Mouse (Mus musculus) midbrain, embryonic 12.5 days (tissue): ENCODE results near the gene Smg6. TPM values are rescaled to one million over a fixed set of nuclear protein-coding genes. Genes with fewer than 3 reads are reported as not detected.

ENCODE experiments used
- ATAC-seq: fragments of 200-750 bp; cut with Nextera tagmentation; 2 replicates; pipeline ENCODE4 v1.8.0; 2017; ENCODE audit warnings: low read depth, moderate TSS enrichment, moderate library complexity; ENCODE audit not compliant: low FRiP score
- H3K27ac ChIP-seq: fragments of 300-500 bp; sonication (generic); replicated peaks from 2 replicates; pipeline ENCODE4 v1.5.1; 2016; ENCODE audit warnings: mild to moderate bottlenecking
- H3K27me3 ChIP-seq: fragments of 300-500 bp; sonication (generic); 2 replicates; pipeline ENCODE4 v1.6.1; 2016; ENCODE audit warnings: mild to moderate bottlenecking
- H3K36me3 ChIP-seq: fragments of 300-500 bp; sonication (generic); 2 replicates; pipeline ENCODE4 v1.6.1; 2016
- H3K4me1 ChIP-seq: fragments of 300-500 bp; sonication (generic); 2 replicates; pipeline ENCODE4 v1.6.1; 2016
- H3K4me2 ChIP-seq: fragments of 300-500 bp; sonication (generic); replicated peaks from 2 replicates; pipeline ENCODE4 v1.6.1; 2016; ENCODE audit warnings: mild to moderate bottlenecking, moderate library complexity
- H3K4me3 ChIP-seq: fragments of 300-500 bp; sonication (generic); 2 replicates; pipeline ENCODE4 v1.5.1; 2016; ENCODE audit warnings: mild to moderate bottlenecking
- H3K9ac ChIP-seq: fragments of 300-500 bp; sonication (generic); replicated peaks from 2 replicates; pipeline ENCODE4 v1.6.1; 2016; ENCODE audit warnings: mild to moderate bottlenecking, moderate library complexity
- H3K9me3 ChIP-seq: fragments of 300-500 bp; sonication (generic); 2 replicates; pipeline ENCODE4 v1.6.1; 2016; ENCODE audit warnings: mild to moderate bottlenecking
- WGBS: fragments of 180-500 bp; shearing (Covaris S2); methylation state at CpG from one replicate; pipeline ENCODE4 v1.1.7; 2016; 5-methylcytosine and 5-hydroxymethylcytosine counted together
- polyA plus RNA-seq: library from polyadenylated mRNA; unstranded; fragments of >200 nt; fragmentation: Nextera tagmentation; extraction: Ambion mirVana; gene quantifications from 2 replicates; pipeline ENCODE4 v1.2.1, GENCODE M21; 2016

Gene Smg6
- 22.6 and 25.8 TPM in 2 replicates for polyA plus RNA-seq

DNA sequence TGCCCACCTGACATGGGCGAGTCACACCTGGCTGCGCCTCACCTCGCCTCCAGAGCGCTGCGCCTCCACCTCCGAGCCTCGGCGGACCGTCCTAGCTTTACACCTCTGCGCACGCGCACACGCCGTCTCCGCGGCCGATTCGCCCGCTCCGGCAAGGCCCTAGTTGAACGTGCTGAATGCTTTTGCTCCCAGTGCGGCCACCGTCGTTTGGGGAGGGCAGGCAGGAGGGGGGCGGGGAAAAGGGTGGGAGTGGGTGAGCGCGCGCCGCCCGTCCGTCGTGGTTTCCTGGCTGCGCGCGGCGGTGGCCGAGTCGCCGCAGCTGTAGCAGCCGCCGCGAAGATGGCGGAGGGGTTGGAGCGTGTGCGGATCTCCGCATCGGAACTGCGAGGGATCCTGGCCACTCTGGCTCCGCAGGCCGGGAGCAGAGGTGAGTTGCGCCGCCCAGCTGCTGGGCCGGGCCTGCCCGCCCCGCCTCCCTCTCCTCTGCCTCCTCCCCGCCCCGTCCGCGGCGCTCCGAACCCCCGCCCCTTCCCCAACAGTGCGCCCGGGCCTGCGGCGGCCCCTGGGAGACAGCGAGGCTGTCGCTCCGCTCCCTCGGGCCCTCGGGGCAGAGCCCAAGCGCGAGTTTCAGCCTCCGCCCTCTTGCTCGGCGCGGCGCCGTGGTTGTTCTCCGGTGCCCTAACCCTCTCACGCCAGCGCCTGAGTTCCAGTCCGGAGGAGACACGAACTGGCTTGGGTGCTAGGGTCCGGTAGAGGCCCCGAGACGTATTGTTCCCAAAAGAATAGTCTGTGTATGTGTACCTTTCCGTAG lies at the start of gene Smg6, which contains the start of gene Srr:
Gene Smg6 (plus strand): TSS at position 247 of the 811 bp plus-strand sequence.
Gene Srr (minus strand): TSS at position 372 of the 811 bp plus-strand sequence.
- Histone ChIP-seq H3K4me1 (peaks cover 19% of the 10 kb centered on the region), H3K9ac (peak within 1 kb of the TSS; percentile 94), H3K36me3 (peaks cover 12% of the 10 kb centered on the region), H3K9me3 (no peaks in the 10 kb centered on the region), H3K4me2 (peak within 1 kb of the TSS; percentile 77), H3K27me3 (no peaks in the 10 kb centered on the region), H3K4me3 (peak within 1 kb of the TSS; percentile 92), H3K27ac (peak within 1 kb of the TSS; percentile 98)
- WGBS: under 1% methylated on average over 74 of the region's 88 CpGs
- ATAC-seq: peak; percentile 96

DNA sequence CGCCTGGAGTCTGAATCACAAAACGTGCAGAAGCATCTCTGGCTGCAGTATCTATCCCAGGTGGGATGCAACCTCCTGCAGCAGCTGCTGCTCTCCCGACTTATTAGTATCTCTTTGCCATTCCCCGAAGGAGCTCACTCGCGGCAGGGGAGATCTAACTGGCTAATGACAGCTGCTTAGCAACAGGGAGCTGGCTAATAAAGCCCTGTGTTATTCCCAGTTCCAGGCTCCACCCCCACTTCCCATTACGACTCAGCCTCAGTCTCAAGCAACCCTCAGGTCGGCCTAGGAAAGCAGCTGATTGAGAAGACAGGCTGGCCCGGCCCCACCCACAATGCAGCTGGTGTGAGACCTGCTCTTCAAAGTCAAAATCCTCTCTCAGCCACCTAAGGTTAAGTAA lies 48.8 kb upstream of the Smg6 start:
- WGBS: 2% methylated on average over 9 of the region's 9 CpGs
- Histone ChIP-seq H3K4me2 (peak overlapping the region; percentile 42), H3K27me3 (no peaks in the 10 kb centered on the region), H3K4me3 (no peak overlapping the region), H3K36me3 (no peaks in the 10 kb centered on the region), H3K9ac (no peak overlapping the region), H3K4me1 (peaks cover 25% of the 10 kb centered on the region), H3K27ac (peak overlapping the region; percentile 86), H3K9me3 (no peaks in the 10 kb centered on the region)
- peak; percentile 91 for ATAC-seq

DNA sequence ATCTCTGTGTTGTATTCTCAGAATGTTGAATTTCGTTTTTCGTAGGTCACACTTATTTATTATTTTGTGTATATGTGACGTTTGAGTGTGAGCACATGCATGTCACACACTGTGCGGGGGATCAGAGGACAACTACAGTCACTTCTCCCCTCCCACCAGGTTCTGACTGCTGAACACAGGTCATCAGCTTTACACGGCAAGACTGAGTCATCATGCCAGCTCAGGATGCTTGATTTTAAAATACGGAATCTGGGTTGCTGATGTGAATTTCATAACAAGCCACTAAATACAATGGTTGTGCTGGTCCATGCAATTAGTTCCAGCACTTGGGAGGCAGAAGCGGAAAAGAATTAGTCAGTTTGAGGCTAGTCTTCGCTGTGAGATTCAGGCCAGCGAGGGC lies 44.6 kb upstream of the Smg6 start:
- no peak for ATAC-seq
- no peak overlapping the region for H3K4me3 ChIP-seq
- no peaks in the 10 kb centered on the region for H3K27me3 ChIP-seq
- H3K4me1 ChIP-seq: peaks cover 22% of the 10 kb centered on the region
- no peak overlapping the region for H3K4me2 ChIP-seq
- H3K36me3 ChIP-seq: peaks cover 5% of the 10 kb centered on the region; the same call in 1 of the 2 replicates
- WGBS: 88% methylated on average over 9 of the region's 9 CpGs
- H3K9me3 ChIP-seq: no peaks in the 10 kb centered on the region
- no peak overlapping the region for H3K27ac ChIP-seq
- H3K9ac ChIP-seq: no peak overlapping the region

DNA sequence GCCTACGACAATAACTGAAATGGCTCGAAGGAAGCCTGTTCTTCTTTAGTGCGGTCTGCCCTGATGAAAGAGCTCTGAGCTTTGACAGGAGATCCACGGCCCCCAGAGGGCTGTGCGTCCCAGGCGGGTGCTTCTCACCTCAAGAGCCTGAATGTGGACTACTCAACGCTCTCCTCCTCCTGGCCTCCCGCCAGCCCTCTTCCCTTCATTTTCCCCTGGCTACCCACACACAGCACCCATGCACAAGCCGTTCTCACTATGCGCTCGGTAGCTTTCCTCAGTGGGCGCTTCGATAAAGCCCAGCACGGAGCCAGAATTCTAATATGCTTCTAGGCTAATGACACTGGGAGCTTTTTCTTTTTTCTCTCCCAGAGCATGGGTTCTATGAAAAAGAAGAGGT lies 43.6 kb upstream of the Smg6 start:
- peaks cover 5% of the 10 kb centered on the region; the same call in 1 of the 2 replicates for H3K36me3 ChIP-seq
- no peak overlapping the region for H3K4me2 ChIP-seq
- H3K27ac ChIP-seq: peak overlapping the region; percentile 39

DNA sequence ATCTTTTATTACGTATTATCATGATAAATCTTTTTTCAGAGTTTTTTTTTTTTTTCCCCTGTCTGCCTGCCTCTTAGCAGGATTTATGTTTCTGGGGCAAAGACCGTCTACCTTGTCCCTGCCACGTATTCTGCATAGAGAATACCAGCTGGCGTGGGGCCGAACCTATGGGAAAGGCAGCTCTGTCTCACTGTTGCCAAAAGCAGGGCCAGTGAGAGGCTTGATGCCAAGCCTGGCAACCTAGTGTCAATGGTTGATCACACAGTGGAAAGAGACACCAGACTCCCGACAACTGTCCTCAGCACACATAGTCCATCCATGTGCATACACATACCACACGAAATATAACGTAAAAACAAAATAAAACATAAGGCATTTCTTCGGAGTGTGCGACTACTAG lies 42.5 kb upstream of the Smg6 start:
- 97% methylated on average over 10 of the region's 10 CpGs for WGBS
- H3K4me2 ChIP-seq: no peak overlapping the region

More for the DNA sequence above, 43.6 kb upstream of the Smg6 start:
- ATAC-seq: no peak
- WGBS: 69% methylated on average over 14 of the region's 14 CpGs
- peaks cover 12% of the 10 kb centered on the region for H3K4me1 ChIP-seq
- no peak overlapping the region for H3K4me3 ChIP-seq
- no peak overlapping the region for H3K9ac ChIP-seq
- no peaks in the 10 kb centered on the region for H3K9me3 ChIP-seq
- no peaks in the 10 kb centered on the region for H3K27me3 ChIP-seq

DNA sequence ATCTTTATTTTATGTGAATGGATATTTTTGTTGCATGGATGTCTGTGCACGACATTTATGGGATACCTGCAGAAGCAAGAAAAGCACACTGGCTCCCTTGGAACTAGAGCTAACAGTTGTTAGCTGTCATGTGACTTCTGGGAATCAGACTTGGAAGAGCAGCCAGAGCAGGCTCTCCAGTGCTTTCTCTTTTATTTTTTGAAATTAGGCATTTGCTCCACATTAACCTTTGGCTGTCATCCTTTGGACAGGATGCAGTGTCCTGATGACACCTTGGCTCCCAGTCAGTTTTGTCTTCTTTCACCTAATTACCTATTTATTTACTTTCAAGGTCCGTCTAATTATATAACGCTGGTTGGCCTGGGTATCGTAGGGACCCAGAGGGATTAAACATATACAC lies 31.0 kb upstream of the Smg6 start:
- Histone ChIP-seq H3K4me3 (no peak overlapping the region), H3K4me2 (no peak overlapping the region), H3K4me1 (peaks cover 17% of the 10 kb centered on the region), H3K9ac (no peak overlapping the region), H3K9me3 (no peaks in the 10 kb centered on the region), H3K27ac (no peak overlapping the region), H3K27me3 (no peaks in the 10 kb centered on the region), H3K36me3 (peaks cover 5% of the 10 kb centered on the region)
- no peak for ATAC-seq
- WGBS: 86% methylated on average over 4 of the region's 4 CpGs

More for the DNA sequence above, 42.5 kb upstream of the Smg6 start:
- no peak for ATAC-seq
- Histone ChIP-seq H3K27ac (no peak overlapping the region), H3K9ac (no peak overlapping the region), H3K27me3 (no peaks in the 10 kb centered on the region), H3K4me1 (peaks cover 5% of the 10 kb centered on the region; the same call in 1 of the 2 replicates), H3K4me3 (no peak overlapping the region), H3K9me3 (no peaks in the 10 kb centered on the region), H3K36me3 (peaks cover 5% of the 10 kb centered on the region; the same call in 1 of the 2 replicates)

DNA sequence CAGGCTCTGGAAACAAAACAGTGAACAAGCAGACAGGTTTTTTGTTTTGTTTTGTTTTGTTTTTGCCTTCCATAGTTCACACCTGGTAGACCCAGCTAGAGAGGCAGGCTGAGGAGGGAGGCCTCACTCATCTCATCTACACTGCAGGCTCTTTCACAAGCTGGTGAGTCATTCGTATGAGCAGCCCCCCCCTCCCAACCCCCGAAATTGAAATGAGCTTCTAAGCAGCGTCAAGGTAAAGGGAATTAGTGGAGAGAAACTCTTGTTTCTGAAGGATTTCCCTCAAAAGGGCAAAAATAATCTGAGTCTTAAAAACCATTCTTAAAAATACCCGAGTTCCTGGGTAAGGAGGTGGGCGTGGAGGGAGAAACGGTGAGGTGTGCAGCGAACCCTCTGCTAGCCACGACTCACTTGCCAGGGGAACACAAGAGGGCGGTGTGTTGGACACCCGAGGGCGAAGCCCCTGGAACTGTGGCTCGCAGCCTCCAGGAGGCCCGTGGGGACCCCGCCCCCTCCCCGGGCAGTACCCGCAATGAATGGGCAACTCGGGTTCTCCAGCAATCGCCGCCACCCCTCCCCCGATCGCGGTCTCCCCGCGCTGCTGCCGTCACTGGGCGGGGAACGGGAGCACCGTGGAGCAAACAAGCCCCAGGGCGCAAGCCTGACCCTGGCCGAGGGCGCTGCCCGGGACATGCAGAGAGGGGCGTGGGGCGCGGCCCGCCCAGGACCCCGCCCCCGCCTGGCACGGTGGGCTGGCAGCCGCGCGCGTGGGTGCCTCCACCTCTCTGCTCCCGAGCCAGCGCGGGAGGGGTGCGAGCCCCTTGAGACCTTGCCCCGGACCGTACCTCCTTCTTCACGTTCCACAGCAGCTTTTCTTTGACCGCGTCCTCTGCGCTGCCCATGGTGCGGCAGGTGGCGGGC lies 29.4 kb upstream of the Smg6 start:
- under 1% methylated on average over 52 of the region's 55 CpGs for WGBS
- ATAC-seq: peak; percentile 70
- Histone ChIP-seq H3K27me3 (no peaks in the 10 kb centered on the region), H3K36me3 (peaks cover 21% of the 10 kb centered on the region), H3K27ac (peak overlapping the region; percentile 91), H3K9me3 (no peaks in the 10 kb centered on the region), H3K4me1 (peaks cover 17% of the 10 kb centered on the region), H3K4me3 (peak overlapping the region; percentile 80), H3K9ac (peak overlapping the region; percentile 83), H3K4me2 (peak overlapping the region; percentile 88)

DNA sequence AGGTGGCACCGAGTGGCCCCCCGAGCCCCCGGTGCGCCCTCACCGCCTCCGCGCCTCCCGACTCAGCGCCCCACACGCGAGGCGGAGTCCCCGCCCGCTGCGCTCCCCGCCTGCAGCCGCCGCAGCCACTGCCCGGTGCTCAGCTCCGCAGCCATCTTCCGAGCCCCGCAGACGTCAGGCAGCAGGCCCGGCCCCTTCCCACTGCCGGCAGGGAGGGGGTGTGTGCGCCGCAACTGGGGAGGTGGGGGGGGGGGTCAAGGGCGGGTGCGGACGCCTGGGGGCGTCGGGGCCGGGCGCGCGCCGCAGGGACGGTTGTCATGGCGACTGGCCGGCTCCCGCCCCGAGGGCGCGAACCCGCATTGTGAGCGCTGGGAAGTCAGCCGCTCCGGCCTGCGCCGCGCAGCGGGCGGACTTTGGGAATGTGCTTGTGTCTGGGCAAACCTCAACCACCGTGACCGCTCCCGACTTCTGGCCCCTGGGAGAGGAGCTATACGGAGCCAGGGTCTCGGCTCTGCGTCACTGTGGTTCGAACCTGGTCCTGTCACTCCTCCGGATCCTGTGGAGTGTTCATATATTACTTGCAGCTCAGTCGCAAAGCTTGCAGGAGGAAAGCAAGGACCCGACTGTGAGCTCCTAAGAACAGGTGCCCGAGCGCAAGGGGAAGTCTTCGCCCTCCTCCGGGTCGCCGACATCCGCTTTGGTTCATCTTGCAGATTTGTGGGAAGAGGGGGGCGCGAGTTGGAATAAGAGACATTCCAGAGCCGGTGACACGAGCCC lies 28.5 kb upstream of the Smg6 start, which contains the start of gene Sgsm2:
Gene Sgsm2 (minus strand): TSS at position 160 of the 777 bp plus-strand sequence.
- peak within 1 kb of the TSS; percentile 83 for H3K9ac ChIP-seq
- H3K27ac ChIP-seq: peak within 1 kb of the TSS; percentile 91
- ATAC-seq: peak; percentile 86
- under 1% methylated on average over 62 of the region's 74 CpGs for WGBS
- no peaks in the 10 kb centered on the region for H3K27me3 ChIP-seq
- peaks cover 17% of the 10 kb centered on the region for H3K4me1 ChIP-seq
- H3K4me2 ChIP-seq: peak within 1 kb of the TSS; percentile 88
- H3K9me3 ChIP-seq: no peaks in the 10 kb centered on the region
- peak within 1 kb of the TSS; percentile 80 for H3K4me3 ChIP-seq
- H3K36me3 ChIP-seq: peaks cover 29% of the 10 kb centered on the region

DNA sequence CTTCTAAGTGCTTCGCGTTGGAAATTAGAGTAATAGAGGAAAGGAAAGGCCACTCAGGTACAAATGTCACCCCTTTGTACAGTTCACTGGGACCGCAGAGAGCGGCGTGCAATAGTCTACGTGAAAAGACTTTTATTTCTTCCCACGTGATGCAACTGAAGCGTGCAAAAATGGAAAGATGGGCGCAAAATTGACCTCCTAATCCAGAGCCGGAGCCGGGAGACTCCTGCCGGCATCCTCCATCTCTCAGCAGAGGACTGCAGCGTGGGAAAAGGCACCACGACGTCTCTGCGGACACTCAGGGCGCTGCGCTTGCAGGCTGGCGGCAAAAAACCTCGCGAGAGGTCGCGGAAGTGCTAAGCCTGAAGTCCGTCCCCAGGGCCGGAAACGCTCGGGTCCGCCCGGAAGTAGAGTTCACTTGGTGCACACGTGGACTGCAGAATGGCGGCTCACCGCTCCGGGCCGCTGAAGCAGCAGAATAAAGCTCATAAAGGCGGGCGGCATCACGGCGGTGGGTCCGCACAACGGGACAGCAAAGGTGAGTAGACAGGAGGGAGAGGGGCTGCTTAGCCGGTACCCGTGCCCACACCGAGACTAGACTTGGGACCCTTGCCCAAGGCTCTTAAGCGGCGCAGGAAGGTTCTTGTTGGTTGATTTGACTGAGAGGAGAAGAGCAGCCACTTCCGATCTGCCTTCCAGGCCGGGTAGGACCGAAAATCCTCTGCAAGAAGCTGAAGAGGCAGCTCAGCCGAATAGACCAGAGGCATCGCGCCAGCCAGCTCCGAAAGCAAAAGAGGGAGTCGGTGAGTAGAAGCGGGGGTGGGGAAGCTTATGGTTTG lies 27.7 kb upstream of the Smg6 start, which contains the start of gene Tsr1:
Gene Tsr1 (plus strand): TSS at position 394 of the 839 bp plus-strand sequence.
- peak within 1 kb of the TSS; percentile 88 for H3K4me2 ChIP-seq
- H3K9me3 ChIP-seq: no peaks in the 10 kb centered on the region
- peaks cover 35% of the 10 kb centered on the region for H3K36me3 ChIP-seq
- under 1% methylated on average over 54 of the region's 54 CpGs for WGBS
- H3K9ac ChIP-seq: peak within 1 kb of the TSS; percentile 83
- peak within 1 kb of the TSS; percentile 91 for H3K27ac ChIP-seq
- H3K4me3 ChIP-seq: peak within 1 kb of the TSS; percentile 80
- peak; percentile 77 for ATAC-seq
- peaks cover 17% of the 10 kb centered on the region for H3K4me1 ChIP-seq
- H3K27me3 ChIP-seq: no peaks in the 10 kb centered on the region

DNA sequence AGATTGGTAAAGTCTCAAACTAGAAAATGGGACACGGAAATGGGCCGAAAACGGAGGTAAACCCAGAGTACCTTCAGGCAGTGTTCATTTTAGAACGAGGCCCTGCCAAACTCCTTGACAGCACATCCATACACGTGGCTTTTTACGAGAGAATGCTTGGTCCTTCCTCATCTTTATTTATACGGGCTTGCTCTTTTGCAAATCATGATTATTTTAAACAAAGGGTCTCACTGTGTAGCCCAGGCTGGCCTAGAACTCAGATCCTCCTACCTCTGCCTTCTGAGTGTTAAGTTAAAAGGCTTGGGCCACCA lies 27.2 kb upstream of the Smg6 start:
- H3K9ac ChIP-seq: peak overlapping the region; percentile 83
- H3K9me3 ChIP-seq: no peaks in the 10 kb centered on the region
- no peak for ATAC-seq
- H3K4me1 ChIP-seq: peaks cover 17% of the 10 kb centered on the region
- H3K4me2 ChIP-seq: peak overlapping the region; percentile 88
- H3K4me3 ChIP-seq: peak overlapping the region; percentile 80
- under 1% methylated on average over 7 of the region's 7 CpGs for WGBS
- H3K27me3 ChIP-seq: no peaks in the 10 kb centered on the region
- H3K36me3 ChIP-seq: peaks cover 40% of the 10 kb centered on the region
- peak overlapping the region; percentile 91 for H3K27ac ChIP-seq
